Comparison of ENCODE assay signal across 8 mouse cellular contexts in genomic region chr3:61364661-61364977, GRCm38 (mm10). TPM values are rescaled to one million over a fixed set of nuclear protein-coding genes. Genes with fewer than 3 reads are reported as not detected.
DNase-seq lines count a peak whose midpoint lies in the region; ATAC-seq and TF ChIP-seq lines count a peak whose summit lies in the region.

No protein-coding gene starts in this region.

- peak overlapping the region; percentile 91 for H3K4me3 ChIP-seq in heart, embryonic 15.5 days
- peak overlapping the region; percentile 82 for H3K4me3 ChIP-seq in G1E (ENCODE audit: low read depth, low read length)
- peak overlapping the region; percentile 82 for H3K4me3 ChIP-seq in forebrain, postnatal 0 days (ENCODE audit: low read depth, low read length)
- peak overlapping the region; percentile 81 for H3K4me3 ChIP-seq in liver, postnatal 0 days (ENCODE audit: low read depth, low read length)

- WGBS in heart, embryonic 15.5 days, result under 1% methylated on average over 33 of the region's 33 CpGs
- WGBS in forebrain, postnatal 0 days, result 2% methylated on average over 32 of the region's 33 CpGs
- WGBS in liver, postnatal 0 days (ENCODE audit: insufficient replicate concordance), result under 1% methylated on average over 24 of the region's 33 CpGs

- DNase-seq in heart, adult 11 months, result no peak
- no peak for DNase-seq in G1E (ENCODE audit: low spot score)
- DNase-seq in forebrain, postnatal 0 days, result no peak
- DNase-seq in liver, postnatal 0 days, result no peak
- DNase-seq in left cerebral cortex, adult 18-20 months (ENCODE audit: low spot score in 2 of 2), result no peak
- no peak for DNase-seq in adrenal gland, postnatal 4 days (ENCODE audit: low spot score in 2 of 2)
- no peak for DNase-seq in urinary bladder, adult 18-20 months (ENCODE audit: low spot score in 2 of 2)

- no peak for TF ChIP-seq EP300 in liver, postnatal 0 days (IDR thresholded peaks at IDR 0.05; ENCODE audit: low read depth)

- peak overlapping the region; percentile 96 for H3K27ac ChIP-seq in heart, embryonic 15.5 days
- H3K27ac ChIP-seq in forebrain, postnatal 0 days (ENCODE audit: low read depth, low read length), result peak overlapping the region; percentile 90
- H3K27ac ChIP-seq in liver, postnatal 0 days (ENCODE audit: low read depth), result peak overlapping the region; percentile 69

- H3K36me3 ChIP-seq in heart, embryonic 15.5 days, result no peaks in the 10 kb centered on the region
- peaks cover 9% of the 10 kb centered on the region for H3K36me3 ChIP-seq in G1E (replicated peaks)
- H3K36me3 ChIP-seq in forebrain, postnatal 0 days (ENCODE audit: insufficient read depth), result 0 out of 2 replicates have a peak, but pooled peaks cover 5% of the 10 kb centered on the region
- no peaks in the 10 kb centered on the region for H3K36me3 ChIP-seq in liver, postnatal 0 days (replicated peaks; ENCODE audit: insufficient read depth, low read length)

- peak overlapping the region; percentile 85 for H3K4me2 ChIP-seq in heart, embryonic 15.5 days
- peak overlapping the region; percentile 86 for H3K4me2 ChIP-seq in forebrain, postnatal 0 days (ENCODE audit: low read depth)
- H3K4me2 ChIP-seq in liver, postnatal 0 days (ENCODE audit: low read depth, low read length), result peak overlapping the region; percentile 99

- no peaks in the 10 kb centered on the region for H3K27me3 ChIP-seq in heart, embryonic 15.5 days
- H3K27me3 ChIP-seq in G1E (ENCODE audit: insufficient read depth, low read length), result peaks cover 9% of the 10 kb centered on the region; the same call in 1 of the 2 replicates
- H3K27me3 ChIP-seq in forebrain, postnatal 0 days (ENCODE audit: insufficient read depth, low read length), result no peaks in the 10 kb centered on the region
- H3K27me3 ChIP-seq in liver, postnatal 0 days (ENCODE audit: insufficient read depth, low read length), result no peaks in the 10 kb centered on the region

- H3K4me1 ChIP-seq in heart, embryonic 15.5 days (replicated peaks), result peaks cover 13% of the 10 kb centered on the region
- peaks cover 46% of the 10 kb centered on the region for H3K4me1 ChIP-seq in G1E (ENCODE audit: insufficient read depth, low read depth, low read length)
- peaks cover 17% of the 10 kb centered on the region; the same call in 1 of the 2 replicates for H3K4me1 ChIP-seq in forebrain, postnatal 0 days (ENCODE audit: insufficient read depth)
- H3K4me1 ChIP-seq in liver, postnatal 0 days (ENCODE audit: insufficient read depth), result peaks cover 18% of the 10 kb centered on the region; the same call in 1 of the 2 replicates

- H3K9ac ChIP-seq in heart, embryonic 15.5 days, result peak overlapping the region; percentile 83
- peak overlapping the region; percentile 73 for H3K9ac ChIP-seq in forebrain, postnatal 0 days
- H3K9ac ChIP-seq in liver, postnatal 0 days (replicated peaks), result peak overlapping the region; percentile 78

- no peak for TF ChIP-seq CTCF in G1E (IDR thresholded peaks at IDR 0.05; ENCODE audit: low read depth, low read length)
- TF ChIP-seq CTCF in forebrain, postnatal 0 days (IDR thresholded peaks at IDR 0.05; ENCODE audit: low read depth), result no peak
- no peak for TF ChIP-seq CTCF in liver, postnatal 0 days (IDR thresholded peaks at IDR 0.05; ENCODE audit: low read depth)

- no peaks in the 10 kb centered on the region for H3K9me3 ChIP-seq in heart, embryonic 15.5 days (replicated peaks)
- H3K9me3 ChIP-seq in G1E (replicated peaks), result no peaks in the 10 kb centered on the region
- no peaks in the 10 kb centered on the region for H3K9me3 ChIP-seq in forebrain, postnatal 0 days (ENCODE audit: low read length)
- no peaks in the 10 kb centered on the region for H3K9me3 ChIP-seq in liver, postnatal 0 days (ENCODE audit: low read length)

- ATAC-seq in heart, embryonic 15.5 days (replicated peaks; ENCODE audit: insufficient number of reproducible peaks, insufficient read depth, low FRiP score, low read depth), result peak; percentile 3
- no peak for ATAC-seq in G1E (ENCODE audit: extremely low read depth, insufficient number of reproducible peaks, low FRiP score, poor library complexity, severe bottlenecking)
- ATAC-seq in forebrain, postnatal 0 days, result peak; percentile 18
- ATAC-seq in liver, postnatal 0 days, result peak; percentile 14; the same call in 1 of the 2 replicates

RNA-seq across cellular contexts. Expression of gene B430305J03Rik, which starts 1.1 kb away (rescaled TPM):
- polyA plus RNA-seq in heart, embryonic 15.5 days (2015; fragmentation: Nextera tagmentation; extraction: Ambion mirVana), result not detected in 2 replicates
- 0.53 and 0.58 TPM in 2 replicates for total RNA-seq in G1E (2014; fragmentation: Nextera tagmentation)
- 0.49 and 0.87 TPM in 2 replicates for total RNA-seq in G1E (2017)
- 0.14 and 0.19 TPM in 2 replicates for polyA plus RNA-seq in G1E (2012)
- total RNA-seq in forebrain, postnatal 0 days (2014; rRNA removed), result 1.4 and 2.8 TPM in 2 replicates
- not detected in 2 replicates for polyA plus RNA-seq in forebrain, postnatal 0 days (2015; fragmentation: Nextera tagmentation; extraction: Ambion mirVana)
- polyA plus RNA-seq in liver, postnatal 0 days (2015; fragmentation: Nextera tagmentation; extraction: Ambion mirVana), result not detected in 2 replicates
- total RNA-seq in left cerebral cortex, adult 18-20 months (2021), result 1 to 10 TPM; 3.0 TPM
- under 1 TPM; 0.28 to 0.34 TPM for total RNA-seq in adrenal gland, postnatal 4 days (2021)

RNA-seq across cellular contexts. Expression of gene Rap2b, which starts 3.2 kb away (rescaled TPM):
- polyA plus RNA-seq in heart, embryonic 15.5 days (2015; fragmentation: Nextera tagmentation; extraction: Ambion mirVana), result 6.2 TPM in 2 replicates
- total RNA-seq in G1E (2014; fragmentation: Nextera tagmentation), result 5.8 and 7.8 TPM in 2 replicates
- total RNA-seq in G1E (2017), result 6.6 and 7.5 TPM in 2 replicates
- polyA plus RNA-seq in G1E (2012), result 6.9 and 7.1 TPM in 2 replicates
- total RNA-seq in forebrain, postnatal 0 days (2014; rRNA removed), result 7.4 and 9.7 TPM in 2 replicates
- 16.6 and 21.2 TPM in 2 replicates for polyA plus RNA-seq in forebrain, postnatal 0 days (2015; fragmentation: Nextera tagmentation; extraction: Ambion mirVana)
- 3.2 and 3.3 TPM in 2 replicates for polyA plus RNA-seq in liver, postnatal 0 days (2015; fragmentation: Nextera tagmentation; extraction: Ambion mirVana)
- total RNA-seq in left cerebral cortex, adult 18-20 months (2021), result 10 to 100 TPM; 32.7 to 35.4 TPM
- 1 to 10 TPM; 8.3 to 8.6 TPM for total RNA-seq in adrenal gland, postnatal 4 days (2021)
